Mouse (Mus musculus): ENCODE results near the gene Grm6.

Gene Grm6

GRCm38 (mm10) chr11:50850177-50850735 is at the start of gene Grm6:
Gene Grm6, plus strand, starts transcription at chr11:50850685.
- no peak for DNase-seq (ENCODE audit: low read depth)

GRCm38 (mm10) chr11:50814233-50814632 is 36.3 kb upstream of the Grm6 start:
- no peak for DNase-seq (ENCODE audit: low read depth)

- DNase-seq (ENCODE audit: low read depth) = no peak
Measured at GRCm38 (mm10) chr11:50826214-50826613, 24.3 kb upstream of the Grm6 start.

GRCm38 (mm10) chr11:50827010-50827953 is 23.2 kb upstream of the Grm6 start, which contains the start of gene Zfp354c:
Gene Zfp354c, minus strand, starts transcription at chr11:50827724.
- peak; percentile 67 for DNase-seq (ENCODE audit: low read depth)

GRCm38 (mm10) chr11:50835727-50836126 is 14.8 kb upstream of the Grm6 start:
- DNase-seq (ENCODE audit: low read depth) = no peak

- peak; percentile 65 for DNase-seq (ENCODE audit: low read depth)
Measured at GRCm38 (mm10) chr11:50841023-50841735, 9.3 kb upstream of the Grm6 start, which contains the start of gene Zfp879. Gene Zfp879, minus strand, starts transcription at chr11:50841552.

- no peak for DNase-seq (ENCODE audit: low read depth)
Measured at GRCm38 (mm10) chr11:50845951-50846350, 4.5 kb upstream of the Grm6 start.

GRCm38 (mm10) chr11:50847047-50847446 is 3.4 kb upstream of the Grm6 start:
- DNase-seq (ENCODE audit: low read depth) = no peak

GRCm38 (mm10) chr11:50848520-50849137 is 1.9 kb upstream of the Grm6 start:
- no peak for DNase-seq (ENCODE audit: low read depth)

GRCm38 (mm10) chr11:50849310-50849709 is 1.2 kb upstream of the Grm6 start:
- no peak for DNase-seq (ENCODE audit: low read depth)

GRCm38 (mm10) chr11:50850989-50851601 is 610 bp downstream of the Grm6 start:
- DNase-seq (ENCODE audit: low read depth) = no peak

- no peak for DNase-seq (ENCODE audit: low read depth)
Measured at GRCm38 (mm10) chr11:50878641-50879040, 28.2 kb downstream of the Grm6 start.

GRCm38 (mm10) chr11:50883756-50884155 is 33.3 kb downstream of the Grm6 start:
- DNase-seq (ENCODE audit: low read depth) = no peak

GRCm38 (mm10) chr11:50886231-50886932 is 35.9 kb downstream of the Grm6 start:
- DNase-seq (ENCODE audit: low read depth) = no peak

GRCm38 (mm10) chr11:50886933-50887293 is 36.4 kb downstream of the Grm6 start:
- no peak for DNase-seq (ENCODE audit: low read depth)

GRCm38 (mm10) chr11:50887390-50888128 is 37.1 kb downstream of the Grm6 start, which contains the start of gene Zfp454:
Gene Zfp454, minus strand, starts transcription at chr11:50887651.
- DNase-seq (ENCODE audit: low read depth) = no peak

- peak; percentile 8 for DNase-seq (ENCODE audit: low read depth)
Measured at GRCm38 (mm10) chr11:50892441-50892840, 42.0 kb downstream of the Grm6 start.

- no peak for DNase-seq (ENCODE audit: low read depth)
Measured at GRCm38 (mm10) chr11:50897359-50897758, 46.9 kb downstream of the Grm6 start.

- no peak for DNase-seq (ENCODE audit: low read depth)
Measured at GRCm38 (mm10) chr11:50908136-50908535, 57.7 kb downstream of the Grm6 start.

- no peak for DNase-seq (ENCODE audit: low read depth)
Measured at GRCm38 (mm10) chr11:50913301-50913700, 62.8 kb downstream of the Grm6 start.
